Mouse (Mus musculus) cerebellum, postnatal 25 days (tissue): ENCODE data around the gene Siah1a.

Source experiments
- DNase-seq, 2 experiments: peaks; one replicate each; pipeline ENCODE4 v3.0.0; 2021; ENCODE audit warnings: mixed read lengths in 2 of 2

Siah1a gene

GRCm38 (mm10) chr8:86745221-86745934 lies at the start of gene Siah1a, which contains the start of gene Gm10638:
TSS of gene Siah1a (minus strand) at chr8:86745934.
TSS of gene Gm10638 (plus strand) at chr8:86745699.
- peak; percentile 76 to 84 for DNase-seq

- no peak for DNase-seq
These were observed 49.0 kb upstream of the Siah1a start for GRCm38 (mm10) chr8:86794716-86795115.

GRCm38 (mm10) chr8:86791542-86791941 lies 45.8 kb upstream of the Siah1a start:
- DNase-seq, result no peak

GRCm38 (mm10) chr8:86789576-86789975 lies 43.8 kb upstream of the Siah1a start:
- no peak for DNase-seq

GRCm38 (mm10) chr8:86787891-86788420 lies 42.2 kb upstream of the Siah1a start:
- DNase-seq, result peak in 1 of 2 experiments; percentile 12

- no peak for DNase-seq
These were observed 40.8 kb upstream of the Siah1a start for GRCm38 (mm10) chr8:86786498-86786897.

- no peak for DNase-seq
These were observed 35.4 kb upstream of the Siah1a start for GRCm38 (mm10) chr8:86781094-86781493.

GRCm38 (mm10) chr8:86779207-86779606 lies 33.5 kb upstream of the Siah1a start:
- DNase-seq, result no peak

- no peak for DNase-seq
These were observed 24.4 kb upstream of the Siah1a start for GRCm38 (mm10) chr8:86769945-86770715.

- DNase-seq, result peak in 1 of 2 experiments; percentile 39
These were observed 22.8 kb upstream of the Siah1a start for GRCm38 (mm10) chr8:86768499-86768898.

GRCm38 (mm10) chr8:86766548-86767211 lies 20.9 kb upstream of the Siah1a start:
- no peak for DNase-seq

GRCm38 (mm10) chr8:86765669-86766068 lies 19.9 kb upstream of the Siah1a start:
- DNase-seq, result no peak

- no peak for DNase-seq
These were observed 19.4 kb upstream of the Siah1a start for GRCm38 (mm10) chr8:86765155-86765554.

- no peak for DNase-seq
These were observed 17.1 kb upstream of the Siah1a start for GRCm38 (mm10) chr8:86762806-86763205.

GRCm38 (mm10) chr8:86760746-86761145 lies 15.0 kb upstream of the Siah1a start:
- no peak for DNase-seq

GRCm38 (mm10) chr8:86759090-86759491 lies 13.4 kb upstream of the Siah1a start:
- DNase-seq, result no peak

- no peak for DNase-seq
These were observed 12.9 kb upstream of the Siah1a start for GRCm38 (mm10) chr8:86758651-86759050.

GRCm38 (mm10) chr8:86756948-86757733 lies 11.4 kb upstream of the Siah1a start:
- DNase-seq, result peak; percentile 33 to 37

GRCm38 (mm10) chr8:86749842-86750241 lies 4.1 kb upstream of the Siah1a start:
- DNase-seq, result no peak

- peak in 1 of 2 experiments; percentile 47 for DNase-seq
These were observed 777 bp upstream of the Siah1a start for GRCm38 (mm10) chr8:86746511-86746910.

GRCm38 (mm10) chr8:86745935-86746441 lies 254 bp upstream of the Siah1a start:
- DNase-seq, result peak; percentile 98 to 99
